Mouse (Mus musculus) megakaryocyte, embryonic 14.5 days (primary cell): ENCODE results near the gene Thbs1.

Experiments
- FLI1 ChIP-seq: IDR thresholded peaks from 2 replicates; pipeline ENCODE4 v1.6.1; 2012; ENCODE audit warnings: low read length, inconsistent platforms, mixed read lengths
- GATA1 ChIP-seq: IDR thresholded peaks from 3 replicates; pipeline ENCODE4 v1.6.1; 2012; ENCODE audit warnings: mixed read lengths, low read length, inconsistent platforms, borderline replicate concordance

DNA sequence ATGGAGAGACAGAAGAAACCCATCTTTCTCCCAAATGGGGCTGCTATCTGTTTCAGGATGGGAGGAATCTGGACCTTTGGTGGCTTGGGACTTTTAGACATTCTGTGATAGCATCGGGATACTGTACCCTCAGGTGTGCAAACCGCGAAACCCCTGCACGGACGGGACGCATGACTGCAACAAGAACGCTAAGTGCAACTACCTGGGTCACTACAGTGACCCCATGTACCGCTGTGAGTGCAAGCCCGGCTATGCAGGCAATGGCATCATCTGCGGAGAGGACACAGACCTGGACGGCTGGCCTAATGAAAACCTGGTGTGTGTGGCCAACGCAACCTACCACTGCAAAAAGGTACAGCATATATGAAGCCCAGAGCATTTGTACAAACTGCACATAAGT, 8.0 kb downstream of the Thbs1 start:
- no peak for TF ChIP-seq GATA1
- TF ChIP-seq FLI1 = no peak
